Mouse (Mus musculus) inflammation-experienced regulatory T-cells, adult 16 weeks (primary cell): ENCODE results near the gene Smpdl3b. TPM values are rescaled to one million over a fixed set of nuclear protein-coding genes. Genes with fewer than 3 reads are reported as not detected.

Source experiments
- polyA plus RNA-seq: library from polyadenylated mRNA; unstranded; fragments of 100-300 nt; shearing (Covaris generic); gene quantifications from one replicate; pipeline ENCODE4 v1.2.1, GENCODE M21; 2017

Smpdl3b gene
- 2.6 TPM for polyA plus RNA-seq

DNA sequence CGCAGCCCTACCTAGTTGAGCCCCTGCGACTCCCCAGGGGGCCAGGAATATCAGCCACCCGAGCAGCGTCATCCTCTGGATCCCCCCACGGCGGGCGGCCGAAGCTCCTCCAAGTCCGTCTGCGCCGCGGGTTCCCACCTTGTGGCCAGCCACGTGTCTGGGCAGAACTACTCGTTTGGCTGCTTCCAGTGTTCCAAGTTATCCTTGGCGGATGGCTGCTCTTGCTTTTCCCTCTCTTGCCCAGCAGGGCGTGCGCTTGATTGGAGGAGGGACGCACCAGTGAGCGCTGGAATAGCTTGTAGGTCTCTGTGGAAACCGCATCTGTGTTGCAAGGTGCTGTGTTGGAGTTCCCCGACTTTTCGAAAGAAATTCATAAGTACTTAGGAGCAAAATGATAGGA, at the start of gene Smpdl3b:
TSS of gene Smpdl3b (minus strand) at position 279 of the 400 bp plus-strand sequence.

DNA sequence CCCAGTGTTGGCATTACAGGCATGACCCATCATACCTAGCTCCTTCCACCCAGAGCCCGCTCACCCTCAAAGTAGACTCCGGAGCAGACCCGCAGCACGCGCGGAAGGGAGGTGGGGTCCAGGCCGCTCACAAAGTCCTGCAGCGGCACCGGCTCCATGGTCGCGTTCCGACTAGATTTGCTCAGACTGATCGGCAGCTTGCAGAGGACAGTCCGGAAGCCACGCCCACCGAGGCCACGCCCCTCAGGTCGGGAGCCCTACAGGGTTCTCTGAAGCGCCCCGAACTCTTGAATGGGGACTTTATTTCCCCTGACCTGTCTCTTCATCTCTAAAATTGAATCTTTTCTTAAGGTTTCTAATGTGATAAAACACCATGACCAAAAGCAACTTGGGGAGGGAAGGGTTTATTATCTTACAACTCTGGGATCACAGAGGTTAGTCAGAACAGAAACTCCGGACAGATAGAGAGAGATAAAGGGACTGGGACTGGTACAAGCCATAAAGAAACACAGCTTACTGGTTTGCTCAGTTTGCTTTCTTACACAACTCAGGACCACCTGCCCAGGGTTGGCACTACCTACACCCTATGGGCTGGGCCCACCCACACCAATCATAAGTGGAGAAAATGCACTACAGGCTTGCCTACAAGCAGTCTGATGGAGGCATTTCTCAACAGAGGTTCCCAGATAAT, 39.3 kb upstream of the Smpdl3b start, which contains the start of gene Themis2:
TSS of gene Themis2 (minus strand) at position 192 of the 691 bp plus-strand sequence.

DNA sequence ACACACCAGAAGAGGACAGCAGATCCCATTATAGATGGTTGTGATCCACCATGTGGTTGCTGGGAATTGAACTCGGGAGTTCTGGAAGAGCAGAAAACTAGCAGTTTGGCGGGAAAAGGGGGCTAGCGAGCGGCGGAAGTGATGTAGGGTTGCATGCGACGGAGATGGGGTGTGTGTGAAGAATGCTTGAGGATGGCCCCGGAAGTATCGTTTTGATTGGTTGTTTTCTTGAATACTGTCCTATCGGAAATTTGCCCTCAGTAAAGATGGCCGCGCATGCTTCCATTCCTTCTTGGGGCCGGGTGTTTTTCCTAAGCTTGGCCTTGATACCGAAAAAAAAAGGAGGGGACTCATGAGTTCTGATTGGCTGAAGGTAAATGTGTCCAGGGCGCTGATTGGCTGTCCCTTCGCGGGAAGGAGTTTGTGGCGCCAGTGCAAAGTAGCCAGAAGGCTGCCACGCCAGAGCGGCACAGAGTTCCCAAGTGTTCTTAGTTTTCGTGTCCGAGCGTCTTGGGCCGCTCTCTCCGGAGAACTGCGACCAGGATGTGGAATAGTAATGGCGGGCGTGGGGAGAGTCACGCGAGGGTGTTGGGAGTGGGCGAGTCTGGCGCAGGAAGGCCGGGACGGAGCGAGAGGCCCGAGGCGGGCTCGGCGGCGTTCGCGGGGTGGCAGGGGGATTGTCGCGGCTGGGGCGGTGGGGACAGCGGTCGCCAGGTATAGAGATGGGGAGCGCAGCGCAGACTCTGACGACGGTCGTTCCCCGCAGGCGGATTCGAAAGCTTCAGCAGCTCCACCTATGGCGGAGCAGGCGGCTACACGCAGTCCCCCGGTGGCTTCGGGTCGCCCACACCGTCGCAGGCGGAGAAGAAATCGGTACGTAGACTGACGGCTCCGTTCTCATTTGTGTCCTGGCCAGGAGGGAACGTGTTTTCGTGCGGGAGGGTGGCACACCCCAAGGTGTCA, 11.1 kb upstream of the Smpdl3b start, which contains the start of gene Rpa2:
TSS of gene Rpa2 (plus strand) at position 419 of the 963 bp plus-strand sequence.

DNA sequence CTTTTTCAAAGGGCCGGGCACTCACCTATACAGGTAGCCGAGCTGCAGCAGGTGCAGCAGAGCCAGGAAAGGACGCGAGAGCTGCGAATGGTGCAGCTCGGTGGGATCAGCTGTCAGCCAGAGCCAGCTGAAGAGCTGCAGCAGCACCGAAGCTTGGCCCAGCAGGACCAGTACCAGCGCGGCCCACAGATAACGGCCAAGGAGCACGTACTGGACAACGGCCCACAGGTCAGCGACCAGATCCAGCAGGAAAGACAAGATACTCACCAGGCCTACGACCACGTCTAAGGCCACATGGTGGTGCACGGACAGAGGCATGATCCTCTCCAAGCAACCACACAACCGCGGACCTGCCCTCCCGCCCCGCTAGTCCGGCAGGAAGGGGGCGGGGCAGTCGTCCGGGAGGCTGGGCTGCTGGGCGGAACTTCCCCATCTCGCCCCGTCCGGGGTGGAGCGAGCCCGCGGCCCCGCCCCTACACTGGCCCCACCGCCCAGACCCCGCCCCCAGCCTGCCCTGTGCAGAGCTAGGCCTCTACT, 24.8 kb downstream of the Smpdl3b start, which contains the start of gene Xkr8:
TSS of gene Xkr8 (minus strand) at position 399 of the 537 bp plus-strand sequence.

Other genes starting within 250 kb of the Smpdl3b start
- 13.8 TPM for gene Sesn2, start 246.8 kb downstream of the Smpdl3b start, polyA plus RNA-seq
- 233 TPM for gene Atpif1, start 223.6 kb downstream of the Smpdl3b start, polyA plus RNA-seq
- 230 TPM for gene Dnajc8, start 221.7 kb downstream of the Smpdl3b start, polyA plus RNA-seq
- gene Ptafr, start 193.2 kb downstream of the Smpdl3b start, polyA plus RNA-seq = 0.83 TPM
- 37.8 TPM for gene Eya3, start 118.3 kb downstream of the Smpdl3b start, polyA plus RNA-seq
- gene Xkr8, start 24.7 kb downstream of the Smpdl3b start, polyA plus RNA-seq = 8.1 TPM
- gene Rpa2, start 11.1 kb upstream of the Smpdl3b start, polyA plus RNA-seq = 69.4 TPM
- 3.1 TPM for gene Themis2, start 39.1 kb upstream of the Smpdl3b start, polyA plus RNA-seq
- gene Ppp1r8, start 85.9 kb upstream of the Smpdl3b start, polyA plus RNA-seq = 55.3 TPM
- 44.6 TPM for gene Stx12, start 127.3 kb upstream of the Smpdl3b start, polyA plus RNA-seq
- 27.1 TPM for gene Fam76a, start 165.3 kb upstream of the Smpdl3b start, polyA plus RNA-seq
- gene Fgr, start 216.8 kb upstream of the Smpdl3b start, polyA plus RNA-seq = 5.7 TPM